Mouse (Mus musculus) ES-Bruce4 (cell line): ENCODE data around the gene Zfp385c.

Experiments used
- CTCF ChIP-seq: IDR thresholded peaks from one replicate; pipeline ENCODE4 v1.8.1; 2011; ENCODE audit warnings: low read depth, low read length
- EP300 ChIP-seq: IDR thresholded peaks from 2 replicates; pipeline ENCODE4 v1.6.1; 2011; ENCODE audit warnings: low read depth, low read length; ENCODE audit not compliant: insufficient read depth
- POLR2A ChIP-seq: IDR thresholded peaks from one replicate; pipeline ENCODE4 v1.8.1; 2011; ENCODE audit warnings: low read length; ENCODE audit not compliant: insufficient read depth

DNA sequence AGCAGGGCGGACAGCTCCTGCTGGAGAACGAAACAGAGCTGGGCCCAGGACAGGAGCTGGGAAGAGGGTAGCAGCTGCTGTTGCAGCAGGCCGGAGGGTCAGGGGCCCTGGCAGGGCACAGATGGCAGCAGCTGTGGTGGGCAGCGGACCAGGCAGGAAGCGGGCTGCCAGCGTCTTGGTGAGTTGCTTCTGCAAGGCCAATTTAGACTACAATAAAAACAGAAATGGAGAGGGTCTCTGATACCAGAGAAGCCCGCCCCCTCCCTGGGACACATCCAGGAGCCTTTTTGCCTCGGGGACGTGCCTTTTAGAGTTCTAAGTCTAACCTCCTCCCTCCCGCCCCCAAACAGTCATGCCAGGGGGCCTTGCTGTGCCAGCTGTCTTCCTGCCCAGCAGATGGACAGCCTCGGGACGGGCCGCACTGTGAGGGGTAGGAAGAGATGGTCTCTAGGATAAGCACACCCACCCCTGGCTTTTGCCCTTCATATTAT is 63.3 kb downstream of the Zfp385c start:
- TF ChIP-seq CTCF: no peak
- TF ChIP-seq POLR2A: no peak
- no peak for TF ChIP-seq EP300
